Mouse (Mus musculus): ENCODE measurements around the gene Itga7.
"Not testable (repeated sequence)": the region's sequence is repeated elsewhere in the genome, so short reads cannot be mapped to it uniquely, and the experiment has no call there.

Gene Itga7

DNA sequence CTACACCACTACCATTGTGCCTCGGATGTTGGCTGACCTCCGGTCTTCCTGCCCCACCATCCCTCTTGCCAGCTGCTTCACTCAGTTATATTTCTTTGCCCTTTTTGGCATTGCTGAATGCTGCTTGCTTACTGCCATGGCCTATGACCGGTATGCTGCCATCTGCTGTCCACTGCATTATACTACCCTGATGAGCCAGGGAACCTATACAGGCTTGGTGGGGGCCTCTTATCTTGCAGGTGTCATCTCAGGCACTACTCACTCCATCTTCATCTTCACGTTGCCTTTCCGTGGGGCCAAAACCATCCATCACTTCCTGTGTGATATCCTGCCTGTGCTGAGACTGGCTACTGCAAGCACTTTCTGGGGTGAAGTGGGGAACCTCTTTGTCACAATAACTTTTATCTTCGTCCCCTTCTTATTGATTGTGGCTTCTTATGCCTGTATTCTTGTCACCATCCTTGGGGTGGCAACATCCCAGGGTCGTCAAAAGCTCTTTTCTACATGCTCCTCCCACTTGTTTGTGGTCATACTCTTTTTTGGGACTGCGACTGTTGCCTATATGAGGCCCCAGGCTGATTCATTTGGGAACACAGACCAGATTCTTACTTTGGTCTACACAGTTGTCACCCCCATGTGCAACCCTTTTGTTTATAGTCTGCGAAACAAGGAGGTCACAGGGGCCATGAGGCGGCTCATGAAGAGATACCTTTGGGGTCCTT, 56.7 kb downstream of the Itga7 start:
- DNase-seq (ENCODE audit: low read depth) = not testable (repeated sequence)

GRCm38 (mm10) chr10:128990994-128991393, 57.4 kb downstream of the Itga7 start:
- DNase-seq (ENCODE audit: low read depth) = no peak

GRCm38 (mm10) chr10:128995796-128996195, 62.2 kb downstream of the Itga7 start:
- DNase-seq (ENCODE audit: low read depth) = no peak

GRCm38 (mm10) chr10:128996523-128997040, 63.0 kb downstream of the Itga7 start:
- DNase-seq (ENCODE audit: low read depth) = no peak

- DNase-seq (ENCODE audit: low read depth) = no peak
Observed at GRCm38 (mm10) chr10:129004032-129004920, 70.7 kb downstream of the Itga7 start.
